Mouse (Mus musculus): ENCODE data around the gene Ift22.

GRCm38 (mm10) chr5:136952153-136952552 is 44.2 kb downstream of the Ift22 start:
- TF ChIP-seq CTCF (IDR thresholded peaks at IDR 0.05; ENCODE audit: control insufficient read depth, insufficient read depth, insufficient replicate concordance, low read depth, low read length) (no peak), POLR2A (IDR thresholded peaks at IDR 0.05; ENCODE audit: control insufficient read depth, low read depth, low read length) (no peak)
